Mouse (Mus musculus) embryonic facial prominence, embryonic 10.5 days (tissue): ENCODE measurements at regions not wholly inside any gene's neighbourhood (a gene's known extent, or its start where the extent isn't known, plus 50 kb on each side); places are given as distances from the start of the nearest gene placed in this dataset.
A peak's percentile ranks its signal among the peaks of the same experiment; 100 is the strongest.

Experiments used
- DNase-seq: peaks from one replicate; pipeline ENCODE4 v3.0.0-alpha.2; 2017; ENCODE audit warnings: low spot score
- H3K27ac ChIP-seq: fragments of 300-500 bp; sonication (generic); replicated peaks from 2 replicates; pipeline ENCODE4 v1.5.1; 2016; ENCODE audit warnings: mild to moderate bottlenecking
- H3K27me3 ChIP-seq: fragments of 300-500 bp; sonication (generic); replicated peaks from 2 replicates; pipeline ENCODE4 v1.6.1; 2016; ENCODE audit warnings: low read depth, mild to moderate bottlenecking; ENCODE audit not compliant: poor library complexity, severe bottlenecking
- H3K36me3 ChIP-seq: fragments of 300-500 bp; sonication (generic); replicated peaks from 2 replicates; pipeline ENCODE4 v1.6.1; 2016; ENCODE audit warnings: mild to moderate bottlenecking, moderate library complexity
- H3K4me1 ChIP-seq: fragments of 300-500 bp; sonication (generic); 2 replicates; pipeline ENCODE4 v1.6.1; 2016
- H3K4me3 ChIP-seq: fragments of 300-500 bp; sonication (generic); 2 replicates; pipeline ENCODE4 v1.5.1; 2016; ENCODE audit warnings: mild to moderate bottlenecking, moderate library complexity
- H3K9me3 ChIP-seq: fragments of 300-500 bp; sonication (generic); 2 replicates; pipeline ENCODE4 v1.6.1; 2016; ENCODE audit warnings: mild to moderate bottlenecking
- WGBS: fragments of 180-500 bp; shearing (Covaris S2); methylation state at CpG from one replicate; pipeline ENCODE4 v1.1.7; 2016; 5-methylcytosine and 5-hydroxymethylcytosine counted together

GRCm38 (mm10) chr8:100796628-100797027 is 1380.4 kb upstream of the Cdh8 start:
- no peak for DNase-seq
- no peaks in the 10 kb centered on the region for H3K36me3 ChIP-seq
- 61% methylated on average over 1 of the region's 1 CpGs for WGBS
- H3K4me1 ChIP-seq, result no peaks in the 10 kb centered on the region
- H3K4me3 ChIP-seq, result no peak overlapping the region
- H3K9me3 ChIP-seq, result no peaks in the 10 kb centered on the region
- H3K27me3 ChIP-seq, result no peaks in the 10 kb centered on the region
- no peak overlapping the region for H3K27ac ChIP-seq

DNA sequence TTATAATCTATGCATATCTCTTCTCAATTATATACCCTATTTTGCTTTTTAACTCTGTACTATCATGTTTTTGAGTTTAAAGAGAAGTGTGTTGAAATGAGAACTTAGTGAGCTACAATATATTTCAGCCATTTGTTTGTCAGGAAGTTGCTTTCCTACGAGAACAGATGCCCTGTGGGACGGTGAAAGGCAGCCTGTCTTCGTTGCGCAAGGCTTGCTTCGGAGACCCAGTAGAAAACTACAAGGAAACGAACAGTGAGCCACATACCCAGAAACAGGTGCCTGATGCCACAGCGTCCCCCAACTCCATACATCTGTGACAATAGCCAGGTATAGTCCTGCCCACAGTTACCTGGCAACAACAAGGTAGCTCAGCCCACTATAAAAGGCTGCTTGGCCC is 1377.7 kb upstream of the Cdh8 start:
- DNase-seq, result no peak
- Histone ChIP-seq H3K27ac (no peak overlapping the region), H3K36me3 (no peaks in the 10 kb centered on the region), H3K4me3 (no peak overlapping the region), H3K4me1 (no peaks in the 10 kb centered on the region), H3K9me3 (no peaks in the 10 kb centered on the region), H3K27me3 (no peaks in the 10 kb centered on the region)
- 88% methylated on average over 7 of the region's 7 CpGs for WGBS

DNA sequence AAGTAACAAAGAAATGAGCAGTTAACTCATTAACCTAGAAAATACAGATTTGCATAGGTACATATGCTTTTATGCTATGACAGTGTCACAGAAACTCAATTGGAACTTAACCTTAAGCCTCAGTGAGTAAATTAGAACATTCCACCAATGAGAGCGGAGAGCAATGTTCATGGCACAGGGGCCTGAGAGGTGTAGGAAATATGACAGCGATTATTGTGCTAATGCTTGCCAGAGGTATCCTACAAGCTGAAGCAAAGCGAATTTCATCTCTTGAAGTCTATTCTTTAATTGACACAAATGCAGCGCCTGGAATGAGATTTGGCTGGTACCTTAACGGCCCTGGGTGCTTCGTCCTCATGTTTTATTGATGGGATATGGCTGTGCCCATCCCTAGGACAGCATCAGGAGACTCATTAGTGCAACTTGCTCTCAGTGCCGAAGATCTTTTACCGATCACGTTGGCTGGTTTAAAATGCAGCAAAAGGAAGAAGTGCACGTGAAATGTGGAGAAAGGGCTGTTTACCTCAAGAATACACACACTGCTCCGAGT is 1374.4 kb upstream of the Cdh8 start:
- no peak for DNase-seq
- Histone ChIP-seq H3K27ac (no peak overlapping the region), H3K36me3 (no peaks in the 10 kb centered on the region), H3K27me3 (no peaks in the 10 kb centered on the region), H3K4me1 (no peaks in the 10 kb centered on the region), H3K4me3 (no peak overlapping the region), H3K9me3 (no peaks in the 10 kb centered on the region)
- WGBS, result 84% methylated on average over 11 of the region's 11 CpGs

DNA sequence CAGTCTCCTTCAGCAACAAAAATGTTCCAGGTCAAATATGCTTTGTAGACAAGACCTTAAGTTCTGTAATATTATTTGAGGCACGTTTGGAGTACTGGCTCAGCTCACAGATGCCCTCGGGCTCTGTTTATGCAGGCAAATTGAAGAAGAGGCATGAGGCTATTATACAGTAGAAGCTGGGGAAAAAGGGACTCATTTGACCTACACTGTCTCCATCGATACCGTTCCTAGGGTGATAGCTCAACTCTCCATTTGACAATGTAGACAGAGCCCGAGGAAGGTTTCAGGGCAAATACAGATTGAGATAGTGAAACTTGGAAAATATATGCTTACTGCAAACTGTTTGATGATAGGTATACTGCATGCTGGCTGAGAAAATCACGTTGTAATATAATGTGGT is 1371.9 kb upstream of the Cdh8 start:
- 79% methylated on average over 6 of the region's 6 CpGs for WGBS
- no peak overlapping the region for H3K4me3 ChIP-seq
- no peaks in the 10 kb centered on the region for H3K27me3 ChIP-seq
- no peaks in the 10 kb centered on the region for H3K36me3 ChIP-seq
- no peaks in the 10 kb centered on the region for H3K4me1 ChIP-seq
- no peak overlapping the region for H3K27ac ChIP-seq
- no peak for DNase-seq
- H3K9me3 ChIP-seq, result no peaks in the 10 kb centered on the region

DNA sequence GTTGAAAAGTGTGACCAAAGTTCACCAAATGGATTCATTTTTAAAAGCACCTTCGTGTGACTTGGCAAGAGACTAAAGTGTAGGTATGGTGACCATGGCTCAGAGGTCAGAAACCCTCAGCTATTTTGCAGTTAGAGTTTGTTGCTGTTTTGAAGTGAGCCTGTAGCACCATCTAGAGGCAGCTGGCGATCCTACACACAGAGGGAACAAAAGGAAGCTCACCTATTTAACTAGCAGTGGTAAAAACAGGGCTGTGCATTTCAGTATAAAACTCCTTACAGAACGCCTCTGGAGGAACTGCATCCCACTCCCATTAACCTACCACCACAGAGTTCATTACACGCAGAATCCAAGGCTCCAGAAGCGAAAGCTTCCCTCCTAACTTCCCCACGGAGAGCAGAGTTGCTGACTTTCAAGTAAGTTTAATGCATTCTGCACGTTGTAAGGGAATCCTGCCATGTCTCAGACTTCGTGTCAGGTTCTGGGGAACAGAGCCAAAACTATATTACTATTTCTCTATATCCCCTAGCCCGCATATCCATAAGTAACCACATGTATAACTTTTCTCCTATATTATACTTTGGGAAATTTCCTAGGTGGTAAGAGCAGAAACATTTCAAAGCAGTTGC is 1356.6 kb upstream of the Cdh8 start:
- Histone ChIP-seq H3K4me1 (no peaks in the 10 kb centered on the region), H3K36me3 (no peaks in the 10 kb centered on the region), H3K27ac (peak overlapping the region; percentile 73; the same call in 1 of the 2 replicates), H3K27me3 (no peaks in the 10 kb centered on the region), H3K9me3 (no peaks in the 10 kb centered on the region), H3K4me3 (no peak overlapping the region)
- peak; percentile 73 for DNase-seq
- 25% methylated on average over 9 of the region's 9 CpGs for WGBS

DNA sequence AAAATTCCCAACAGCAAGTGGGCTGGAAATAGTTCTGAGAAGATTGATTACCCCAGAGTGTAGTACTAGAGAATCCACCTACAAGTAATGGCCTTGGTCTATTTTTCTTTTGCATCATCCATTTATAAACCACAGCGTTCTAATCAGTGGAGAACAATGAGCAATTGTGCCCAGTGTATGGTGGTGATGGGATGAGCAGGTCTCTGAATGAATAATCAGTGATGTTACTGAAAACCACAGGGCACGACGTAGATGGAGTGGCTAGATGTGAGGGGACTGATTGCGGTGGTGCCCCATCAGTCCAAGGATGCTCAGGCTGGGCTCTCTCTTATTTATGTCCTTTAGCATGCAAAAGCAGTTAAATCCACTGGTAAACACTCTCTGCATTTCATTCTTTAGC is 1353.3 kb upstream of the Cdh8 start:
- H3K9me3 ChIP-seq, result no peaks in the 10 kb centered on the region
- H3K27me3 ChIP-seq, result no peaks in the 10 kb centered on the region
- DNase-seq, result no peak
- 73% methylated on average over 4 of the region's 4 CpGs for WGBS
- no peak overlapping the region for H3K27ac ChIP-seq
- H3K4me3 ChIP-seq, result no peak overlapping the region
- H3K4me1 ChIP-seq, result no peaks in the 10 kb centered on the region
- no peaks in the 10 kb centered on the region for H3K36me3 ChIP-seq

DNA sequence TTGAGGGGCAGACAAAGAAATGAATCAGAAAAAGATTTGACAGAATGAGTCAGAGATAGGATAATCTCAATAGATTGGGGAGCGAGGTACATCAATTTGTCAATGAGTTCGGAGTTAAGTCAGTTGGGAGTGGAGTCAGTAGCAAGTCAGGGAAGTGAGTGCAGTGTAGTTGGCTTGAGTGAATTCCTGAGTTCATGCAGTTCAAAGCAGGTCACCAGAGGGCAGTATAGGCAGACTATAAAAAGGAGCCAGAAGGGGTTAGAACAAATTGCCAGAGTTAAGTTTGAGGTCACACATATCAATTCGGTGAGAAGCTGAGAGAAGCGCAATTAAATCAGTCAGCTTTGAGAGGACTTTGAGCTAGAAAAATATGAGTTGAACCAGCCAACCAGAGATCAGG is 1317.7 kb upstream of the Cdh8 start:
- no peaks in the 10 kb centered on the region for H3K27me3 ChIP-seq
- no peaks in the 10 kb centered on the region for H3K9me3 ChIP-seq
- no peak overlapping the region for H3K27ac ChIP-seq
- DNase-seq, result no peak
- H3K4me1 ChIP-seq, result no peaks in the 10 kb centered on the region
- no peak overlapping the region for H3K4me3 ChIP-seq
- WGBS, result 76% methylated on average over 4 of the region's 4 CpGs
- H3K36me3 ChIP-seq, result no peaks in the 10 kb centered on the region

GRCm38 (mm10) chr8:100702365-100702764 is 1286.1 kb upstream of the Cdh8 start:
- Histone ChIP-seq H3K4me3 (no peak overlapping the region), H3K9me3 (no peaks in the 10 kb centered on the region), H3K4me1 (peaks cover 2% of the 10 kb centered on the region; the same call in 1 of the 2 replicates), H3K27ac (no peak overlapping the region; the same call in 1 of the 2 replicates), H3K27me3 (no peaks in the 10 kb centered on the region), H3K36me3 (no peaks in the 10 kb centered on the region)
- no peak for DNase-seq
- WGBS, result 52% methylated on average over 2 of the region's 2 CpGs

DNA sequence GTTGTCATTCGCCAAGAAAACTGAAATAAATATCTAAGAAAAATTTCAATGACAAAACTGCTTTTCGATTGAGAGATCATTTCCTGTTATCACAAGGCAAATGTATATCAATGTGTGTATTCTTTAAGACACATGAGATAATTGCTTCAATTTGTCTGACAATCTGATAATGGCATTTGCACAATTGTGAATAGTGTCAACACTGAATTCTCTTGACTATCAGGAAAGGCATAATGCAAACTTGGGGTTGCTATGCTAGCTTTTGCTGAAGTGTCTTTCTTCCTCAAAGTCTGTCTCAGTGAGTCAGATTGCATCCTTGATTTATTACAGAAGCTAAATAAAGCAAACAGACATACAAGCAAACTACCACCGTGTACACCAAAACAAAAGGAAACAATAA is 1278.8 kb upstream of the Cdh8 start:
- 85% methylated on average over 3 of the region's 3 CpGs for WGBS
- H3K4me3 ChIP-seq, result no peak overlapping the region
- DNase-seq, result no peak
- H3K27ac ChIP-seq, result no peak overlapping the region
- H3K36me3 ChIP-seq, result no peaks in the 10 kb centered on the region
- no peaks in the 10 kb centered on the region for H3K4me1 ChIP-seq
- H3K9me3 ChIP-seq, result no peaks in the 10 kb centered on the region
- no peaks in the 10 kb centered on the region for H3K27me3 ChIP-seq

DNA sequence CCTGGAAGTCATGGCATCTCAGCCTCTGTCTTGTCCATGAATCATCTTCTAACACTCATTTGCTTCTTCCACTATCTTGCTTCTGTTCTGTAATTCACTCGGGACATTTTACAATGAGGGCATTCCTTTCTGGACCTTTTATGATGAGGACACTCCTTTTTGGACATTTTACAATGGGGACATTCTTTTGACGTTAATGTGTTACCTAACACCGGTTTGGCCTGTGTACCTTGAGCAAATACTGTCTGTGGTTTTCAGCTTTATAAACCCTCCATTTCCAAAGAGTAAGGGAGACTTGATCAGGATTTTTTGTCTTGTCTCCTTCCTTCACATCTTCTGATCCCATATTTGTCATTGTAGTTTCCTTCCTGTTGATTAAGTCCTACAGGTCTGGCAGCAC is 1262.3 kb upstream of the Cdh8 start:
- DNase-seq, result no peak
- no peak overlapping the region for H3K4me3 ChIP-seq
- 93% methylated on average over 3 of the region's 3 CpGs for WGBS
- H3K4me1 ChIP-seq, result no peaks in the 10 kb centered on the region
- no peaks in the 10 kb centered on the region for H3K36me3 ChIP-seq
- no peaks in the 10 kb centered on the region for H3K9me3 ChIP-seq
- no peak overlapping the region for H3K27ac ChIP-seq
- no peaks in the 10 kb centered on the region for H3K27me3 ChIP-seq
